Mouse (Mus musculus) liver, postnatal 0 days (tissue): Measurements from ENCODE around the gene Tmem131l. TPM values are rescaled to one million over a fixed set of nuclear protein-coding genes. Genes with fewer than 3 reads are reported as not detected.
"Not testable (repeated sequence)": the region's sequence is repeated elsewhere in the genome, so short reads cannot be mapped to it uniquely, and the experiment has no call there.

Experiments
- ATAC-seq: fragments of 200-750 bp; cut with Nextera tagmentation; 2 replicates; pipeline ENCODE4 v1.8.0; 2017; ENCODE audit warnings: mild to moderate bottlenecking, moderate library complexity
- DNase-seq: peaks from one replicate; pipeline ENCODE4 v3.0.0-alpha.2; 2016
- H3K27ac ChIP-seq: fragments of 300-500 bp; sonication (generic); 2 replicates; pipeline ENCODE4 v1.5.1; 2014; ENCODE audit warnings: antibody characterized with exemption, moderate library complexity, mild to moderate bottlenecking, low read depth
- H3K27me3 ChIP-seq: fragments of 300-500 bp; sonication (generic); 2 replicates; pipeline ENCODE4 v1.6.1; 2014; ENCODE audit warnings: low read length, control low read depth, mixed read lengths; ENCODE audit not compliant: insufficient read depth
- H3K36me3 ChIP-seq: fragments of 300-500 bp; sonication (generic); replicated peaks from 2 replicates; pipeline ENCODE4 v1.6.1; 2014; ENCODE audit warnings: mild to moderate bottlenecking, control low read depth, low read length, moderate library complexity, mixed read lengths; ENCODE audit not compliant: insufficient read depth
- H3K4me1 ChIP-seq: fragments of 300-500 bp; sonication (generic); 2 replicates; pipeline ENCODE4 v1.6.1; 2014; ENCODE audit warnings: antibody characterized with exemption, mild to moderate bottlenecking, control low read depth; ENCODE audit not compliant: insufficient read depth
- H3K4me2 ChIP-seq: fragments of 300-500 bp; sonication (generic); 2 replicates; pipeline ENCODE4 v1.6.1; 2014; ENCODE audit warnings: low read depth, mild to moderate bottlenecking, low read length, moderate library complexity, mixed read lengths
- H3K4me3 ChIP-seq: fragments of 300-500 bp; sonication (generic); 2 replicates; pipeline ENCODE4 v1.5.1; 2014; ENCODE audit warnings: low read depth, low read length
- H3K9ac ChIP-seq: fragments of 300-500 bp; sonication (generic); replicated peaks from 2 replicates; pipeline ENCODE4 v1.6.1; 2014; ENCODE audit warnings: mild to moderate bottlenecking, moderate library complexity
- H3K9me3 ChIP-seq: fragments of 300-500 bp; sonication (generic); 2 replicates; pipeline ENCODE4 v1.6.1; 2016; ENCODE audit warnings: mild to moderate bottlenecking, control low read depth, low read length, mixed read lengths
- CTCF ChIP-seq: sonication (generic); IDR thresholded peaks from 2 replicates; pipeline ENCODE4 v1.5.1; 2016; ENCODE audit warnings: antibody characterized with exemption, low read depth
- EP300 ChIP-seq: IDR thresholded peaks from 2 replicates; pipeline ENCODE4 v1.6.1; 2016; ENCODE audit warnings: antibody characterized with exemption, low read depth, mild to moderate bottlenecking
- WGBS: fragments of 180-500 bp; shearing (Covaris S2); extraction: QIAGEN DNeasy Blood & Tissue Kit; methylation state at CpG from one replicate; pipeline ENCODE4 v1.1.7; 2014; ENCODE audit not compliant: insufficient replicate concordance; 5-methylcytosine and 5-hydroxymethylcytosine counted together
- polyA plus RNA-seq: library from polyadenylated mRNA; unstranded; fragments of >200 nt; fragmentation: Nextera tagmentation; extraction: Ambion mirVana; gene quantifications from 2 replicates; pipeline ENCODE4 v1.2.1, GENCODE M21; 2015

Gene Tmem131l
- polyA plus RNA-seq, 1 experiment from 2014 or later, result 19.1 TPM

- Histone ChIP-seq H3K4me2 (no peak overlapping the region), H3K36me3 (no peaks in the 10 kb centered on the region), H3K9ac (no peak overlapping the region), H3K4me1 (no peaks in the 10 kb centered on the region), H3K9me3 (no peaks in the 10 kb centered on the region), H3K27ac (no peak overlapping the region), H3K4me3 (no peak overlapping the region), H3K27me3 (no peaks in the 10 kb centered on the region)
- ATAC-seq (no peak), DNase-seq (no peak)
- 89% methylated on average over 4 of the region's 4 CpGs for WGBS
- TF ChIP-seq CTCF (no peak), EP300 (no peak)
These were observed 161.2 kb downstream of the Tmem131l start for GRCm38 (mm10) chr3:83878801-83879200.

GRCm38 (mm10) chr3:83876299-83876698 lies 163.7 kb downstream of the Tmem131l start:
- no peaks in the 10 kb centered on the region for H3K4me1 ChIP-seq
- no peak overlapping the region for H3K27ac ChIP-seq
- no peak for TF ChIP-seq CTCF
- no peak for TF ChIP-seq EP300

GRCm38 (mm10) chr3:83875078-83875477 lies 164.9 kb downstream of the Tmem131l start:
- not testable (repeated sequence) for H3K27me3 ChIP-seq, H3K9ac ChIP-seq, H3K4me2 ChIP-seq, H3K9me3 ChIP-seq, H3K27ac ChIP-seq, H3K4me1 ChIP-seq, H3K36me3 ChIP-seq, ATAC-seq, H3K4me3 ChIP-seq, DNase-seq
- 62% methylated on average over 2 of the region's 2 CpGs for WGBS

More at GRCm38 (mm10) chr3:83876299-83876698, 163.7 kb downstream of the Tmem131l start:
- DNase-seq, result no peak
- Histone ChIP-seq H3K36me3 (no peaks in the 10 kb centered on the region), H3K9me3 (no peaks in the 10 kb centered on the region), H3K9ac (no peak overlapping the region), H3K4me3 (no peak overlapping the region), H3K4me2 (no peak overlapping the region), H3K27me3 (no peaks in the 10 kb centered on the region)
- ATAC-seq, result no peak
- WGBS, result 70% methylated on average over 4 of the region's 4 CpGs

- not testable (repeated sequence) for DNase-seq, H3K9me3 ChIP-seq, H3K4me2 ChIP-seq, H3K4me3 ChIP-seq, H3K27me3 ChIP-seq, H3K9ac ChIP-seq, H3K36me3 ChIP-seq, H3K4me1 ChIP-seq, H3K27ac ChIP-seq, ATAC-seq
- WGBS, result 73% methylated on average over 2 of the region's 2 CpGs
These were observed 167.1 kb downstream of the Tmem131l start for GRCm38 (mm10) chr3:83872853-83873252.

- not testable (repeated sequence) for ATAC-seq, H3K4me2 ChIP-seq, H3K27me3 ChIP-seq, H3K36me3 ChIP-seq, H3K9me3 ChIP-seq, H3K27ac ChIP-seq, H3K9ac ChIP-seq, H3K4me1 ChIP-seq, H3K4me3 ChIP-seq, DNase-seq
- 90% methylated on average over 4 of the region's 4 CpGs for WGBS
These were observed 168.0 kb downstream of the Tmem131l start for GRCm38 (mm10) chr3:83871962-83872361.

GRCm38 (mm10) chr3:83871559-83871958 lies 168.4 kb downstream of the Tmem131l start:
- not testable (repeated sequence) for DNase-seq, H3K4me3 ChIP-seq, H3K27me3 ChIP-seq, H3K9ac ChIP-seq, H3K27ac ChIP-seq, H3K4me1 ChIP-seq, H3K4me2 ChIP-seq, H3K9me3 ChIP-seq, ATAC-seq, H3K36me3 ChIP-seq
- 85% methylated on average over 7 of the region's 7 CpGs for WGBS

GRCm38 (mm10) chr3:83869776-83870175 lies 170.2 kb downstream of the Tmem131l start:
- H3K4me1 ChIP-seq, result peaks cover 6% of the 10 kb centered on the region; the same call in 1 of the 2 replicates
- H3K9me3 ChIP-seq, result no peaks in the 10 kb centered on the region
- no peak overlapping the region for H3K9ac ChIP-seq
- no peak for TF ChIP-seq EP300
- H3K27me3 ChIP-seq, result no peaks in the 10 kb centered on the region
- H3K4me3 ChIP-seq, result no peak overlapping the region
- H3K27ac ChIP-seq, result no peak overlapping the region
- H3K4me2 ChIP-seq, result no peak overlapping the region
- DNase-seq (no peak), ATAC-seq (no peak)
- WGBS, result 78% methylated on average over 2 of the region's 2 CpGs
- no peaks in the 10 kb centered on the region for H3K36me3 ChIP-seq
